Mouse (Mus musculus) hindlimb bud, embryonic 11.5 days (tissue): Measurements from ENCODE around the gene Sec24a.

Source experiments
- DNase-seq: peaks from one replicate; pipeline ENCODE4 v3.0.0-alpha.2; 2012; ENCODE audit warnings: low read depth, low spot score; ENCODE audit errors: extremely low spot score

Gene Sec24a

GRCm38 (mm10) chr11:51650261-51650660 is 113.2 kb downstream of the Sec24a start:
- no peak for DNase-seq

GRCm38 (mm10) chr11:51649889-51650199 is 113.6 kb downstream of the Sec24a start:
- DNase-seq = no peak

- DNase-seq = no peak
These were observed 114.1 kb downstream of the Sec24a start for GRCm38 (mm10) chr11:51649111-51649888.

- no peak for DNase-seq
These were observed 114.9 kb downstream of the Sec24a start for GRCm38 (mm10) chr11:51648566-51648965.

- no peak for DNase-seq
These were observed 116.4 kb downstream of the Sec24a start for GRCm38 (mm10) chr11:51646751-51647667.

GRCm38 (mm10) chr11:51646245-51646644 is 117.2 kb downstream of the Sec24a start:
- DNase-seq = no peak

GRCm38 (mm10) chr11:51645293-51645692 is 118.1 kb downstream of the Sec24a start:
- DNase-seq = no peak

GRCm38 (mm10) chr11:51644217-51644616 is 119.2 kb downstream of the Sec24a start:
- no peak for DNase-seq

GRCm38 (mm10) chr11:51643761-51644160 is 119.7 kb downstream of the Sec24a start:
- no peak for DNase-seq

- DNase-seq = no peak
These were observed 120.2 kb downstream of the Sec24a start for GRCm38 (mm10) chr11:51643202-51643601.
